Mouse (Mus musculus) monocyte, adult 5-6 weeks (primary cell): ENCODE measurements around the gene Gls. TPM values are rescaled to one million over a fixed set of nuclear protein-coding genes. Genes with fewer than 3 reads are reported as not detected.

ENCODE experiments used
- ATAC-seq: fragments of 153-309, 156-312 bp; replicated peaks from 2 replicates; pipeline ENCODE4 v1.8.0; 2017; ENCODE audit warnings: mild to moderate bottlenecking; ENCODE audit not compliant: low TSS enrichment, insufficient number of reproducible peaks, severe bottlenecking, poor library complexity, low FRiP score
- total RNA-seq: library from RNA; stranded (forward); fragments of 200-1000, 200-491, 200-594 nt; gene quantifications from 3 replicates; pipeline ENCODE4 v1.2.3, GENCODE M21; 2017

The Gls gene
- 354 to 365 TPM (median 355 TPM) in 3 replicates for total RNA-seq

- ATAC-seq: peak; percentile 100
Observed at GRCm38 (mm10) chr1:52233143-52233713, at the start of gene Gls. TSS of gene Gls (minus strand) at chr1:52233232.

GRCm38 (mm10) chr1:52279831-52280595 is 47.0 kb upstream of the Gls start:
- ATAC-seq: no peak

GRCm38 (mm10) chr1:52279331-52279730 is 46.3 kb upstream of the Gls start:
- no peak for ATAC-seq

- ATAC-seq: no peak
Observed at GRCm38 (mm10) chr1:52278073-52278472, 45.0 kb upstream of the Gls start.

- ATAC-seq: no peak
Observed at GRCm38 (mm10) chr1:52274210-52274609, 41.2 kb upstream of the Gls start.

- ATAC-seq: no peak
Observed at GRCm38 (mm10) chr1:52272018-52272678, 39.1 kb upstream of the Gls start.

GRCm38 (mm10) chr1:52270354-52270753 is 37.3 kb upstream of the Gls start:
- ATAC-seq: no peak

- ATAC-seq: no peak
Observed at GRCm38 (mm10) chr1:52269596-52269995, 36.6 kb upstream of the Gls start.

- ATAC-seq: no peak
Observed at GRCm38 (mm10) chr1:52268006-52268405, 35.0 kb upstream of the Gls start.

- ATAC-seq: no peak
Observed at GRCm38 (mm10) chr1:52267606-52268005, 34.6 kb upstream of the Gls start.

GRCm38 (mm10) chr1:52265886-52266516 is 33.0 kb upstream of the Gls start:
- no peak for ATAC-seq

- ATAC-seq: no peak
Observed at GRCm38 (mm10) chr1:52264290-52264689, 31.3 kb upstream of the Gls start.

GRCm38 (mm10) chr1:52260354-52261090 is 27.5 kb upstream of the Gls start:
- ATAC-seq: no peak

GRCm38 (mm10) chr1:52258006-52258749 is 25.1 kb upstream of the Gls start:
- ATAC-seq: no peak

- no peak for ATAC-seq
Observed at GRCm38 (mm10) chr1:52256916-52257315, 23.9 kb upstream of the Gls start.

GRCm38 (mm10) chr1:52256194-52256593 is 23.2 kb upstream of the Gls start:
- no peak for ATAC-seq

GRCm38 (mm10) chr1:52254411-52254810 is 21.4 kb upstream of the Gls start:
- ATAC-seq: no peak

- no peak for ATAC-seq
Observed at GRCm38 (mm10) chr1:52253386-52253785, 20.4 kb upstream of the Gls start.
